Mouse (Mus musculus): ENCODE data around the gene Siglecf. TPM values are rescaled to one million over a fixed set of nuclear protein-coding genes. Genes with fewer than 3 reads are reported as not detected.

The Siglecf gene
- 0.08 and 0.18 TPM in 2 replicates for polyA plus RNA-seq (2016; fragmentation: Nextera tagmentation; extraction: Ambion mirVana)

DNA sequence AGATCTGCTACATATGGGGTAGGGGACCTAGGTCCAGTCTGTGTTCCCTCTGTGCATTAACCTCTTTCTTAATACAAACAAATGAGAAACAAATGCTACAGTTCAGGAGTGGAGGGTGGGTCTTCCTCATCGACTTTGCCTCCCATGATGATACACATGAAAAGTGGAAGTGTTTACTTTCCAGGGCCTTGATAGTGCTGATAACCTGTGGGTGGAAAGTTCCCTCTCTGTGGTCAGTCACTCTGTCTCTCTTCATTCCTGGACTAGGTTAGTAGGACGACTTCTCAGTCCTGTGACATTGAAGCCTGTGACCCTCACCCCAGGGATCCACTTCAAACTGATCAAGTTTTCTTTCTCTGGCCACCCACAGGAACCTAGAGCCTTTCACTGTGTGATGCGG, at the start of gene Siglecf:
TSS of gene Siglecf (plus strand) at position 188 of the 400 bp plus-strand sequence.
- WGBS, result 56% methylated on average over 3 of the region's 3 CpGs
- no peak within 1 kb of the TSS for H3K4me3 ChIP-seq

DNA sequence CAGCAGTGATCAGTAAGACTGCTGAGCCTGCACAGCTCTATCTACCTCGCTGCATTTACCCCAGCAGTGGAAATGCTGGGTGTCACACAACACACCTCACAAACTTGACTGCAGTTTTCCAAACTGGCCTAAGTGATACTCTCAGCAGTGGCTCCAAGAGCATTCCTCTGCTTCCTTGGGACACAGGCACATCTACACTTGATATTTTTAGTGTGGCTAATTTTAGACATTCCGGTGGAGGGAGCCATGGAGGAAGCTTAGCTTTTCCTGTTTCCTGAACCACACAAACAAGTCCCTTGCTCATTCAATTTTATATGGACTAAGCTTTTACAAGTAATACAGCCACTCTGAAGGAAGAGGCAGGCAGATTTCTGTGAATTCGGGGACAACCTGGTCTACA, 45.9 kb upstream of the Siglecf start:
- ATAC-seq (ENCODE audit: insufficient number of reproducible peaks, low FRiP score), result no peak
- peaks cover 22% of the 10 kb centered on the region for H3K4me1 ChIP-seq (replicated peaks)
- H3K4me2 ChIP-seq, result peak overlapping the region; percentile 47
- H3K9ac ChIP-seq, result no peak overlapping the region
- peak overlapping the region; percentile 87 for H3K27ac ChIP-seq (ENCODE audit: poor library complexity, severe bottlenecking)
- H3K9me3 ChIP-seq (replicated peaks), result no peaks in the 10 kb centered on the region
- no peak overlapping the region for H3K4me3 ChIP-seq
- no peaks in the 10 kb centered on the region for H3K27me3 ChIP-seq (replicated peaks)
- peaks cover 66% of the 10 kb centered on the region for H3K36me3 ChIP-seq
- WGBS, result 42% methylated on average over 3 of the region's 3 CpGs

More for the DNA sequence above, at the start of gene Siglecf:
- Histone ChIP-seq H3K4me1 (replicated peaks) (no peaks in the 10 kb centered on the region), H3K4me2 (no peak within 1 kb of the TSS), H3K27ac (ENCODE audit: poor library complexity, severe bottlenecking) (no peak within 1 kb of the TSS), H3K9me3 (replicated peaks) (no peaks in the 10 kb centered on the region), H3K27me3 (replicated peaks) (no peaks in the 10 kb centered on the region), H3K36me3 (no peaks in the 10 kb centered on the region), H3K9ac (no peak within 1 kb of the TSS)
- ATAC-seq (ENCODE audit: insufficient number of reproducible peaks, low FRiP score), result no peak

DNA sequence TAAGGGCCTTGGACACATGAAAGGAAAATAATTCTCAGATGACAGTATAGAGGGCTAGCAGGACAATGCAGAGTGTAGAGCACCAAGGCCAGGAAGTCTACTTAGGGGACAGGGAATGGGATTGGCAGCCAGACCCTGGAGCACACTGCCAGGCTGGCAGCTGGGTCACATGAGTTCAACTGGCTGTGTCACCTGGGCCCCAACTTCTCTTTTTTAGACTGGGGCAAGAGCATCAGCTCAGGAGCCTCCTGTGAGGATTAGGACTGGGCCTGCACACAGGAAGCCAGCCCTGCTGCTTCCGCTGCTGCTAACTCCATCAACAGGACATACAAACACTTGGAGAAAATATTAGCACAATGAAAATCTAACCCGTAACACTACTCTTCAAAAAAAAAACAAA, 42.1 kb upstream of the Siglecf start:
- WGBS, result 76% methylated on average over 2 of the region's 2 CpGs
- Histone ChIP-seq H3K9ac (no peak overlapping the region), H3K4me2 (no peak overlapping the region), H3K27ac (ENCODE audit: poor library complexity, severe bottlenecking) (no peak overlapping the region), H3K27me3 (replicated peaks) (no peaks in the 10 kb centered on the region), H3K9me3 (replicated peaks) (no peaks in the 10 kb centered on the region), H3K36me3 (peaks cover 46% of the 10 kb centered on the region), H3K4me3 (no peak overlapping the region), H3K4me1 (replicated peaks) (peaks cover 42% of the 10 kb centered on the region)
- ATAC-seq (ENCODE audit: insufficient number of reproducible peaks, low FRiP score), result no peak

DNA sequence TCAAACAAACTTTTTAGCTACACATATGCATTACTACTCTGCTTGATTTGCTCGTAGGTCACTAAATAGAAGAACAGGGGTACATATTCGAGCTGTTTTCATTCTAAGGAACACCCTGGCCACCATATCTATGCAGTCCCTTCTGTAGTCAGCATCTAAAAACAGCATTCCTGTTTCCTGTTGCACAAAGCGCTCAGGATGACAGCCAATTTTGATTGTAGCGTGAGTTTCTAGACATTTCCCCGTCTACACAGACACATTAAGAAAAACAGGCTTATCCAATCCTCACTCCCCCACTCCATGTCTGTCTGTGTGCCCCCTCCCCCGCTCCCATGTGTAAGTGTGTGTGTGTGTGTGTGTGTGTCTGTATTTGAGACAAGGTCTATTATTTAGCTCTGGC, 39.5 kb upstream of the Siglecf start:
- peaks cover 41% of the 10 kb centered on the region for H3K36me3 ChIP-seq
- peaks cover 27% of the 10 kb centered on the region for H3K4me1 ChIP-seq (replicated peaks)
- peak overlapping the region; percentile 79 for H3K4me3 ChIP-seq
- ATAC-seq (ENCODE audit: insufficient number of reproducible peaks, low FRiP score), result no peak
- 44% methylated on average over 6 of the region's 6 CpGs for WGBS
- H3K4me2 ChIP-seq, result peak overlapping the region; percentile 89
- H3K27me3 ChIP-seq (replicated peaks), result no peaks in the 10 kb centered on the region
- H3K27ac ChIP-seq (ENCODE audit: poor library complexity, severe bottlenecking), result peak overlapping the region; percentile 86
- H3K9ac ChIP-seq, result no peak overlapping the region
- no peaks in the 10 kb centered on the region for H3K9me3 ChIP-seq (replicated peaks)

DNA sequence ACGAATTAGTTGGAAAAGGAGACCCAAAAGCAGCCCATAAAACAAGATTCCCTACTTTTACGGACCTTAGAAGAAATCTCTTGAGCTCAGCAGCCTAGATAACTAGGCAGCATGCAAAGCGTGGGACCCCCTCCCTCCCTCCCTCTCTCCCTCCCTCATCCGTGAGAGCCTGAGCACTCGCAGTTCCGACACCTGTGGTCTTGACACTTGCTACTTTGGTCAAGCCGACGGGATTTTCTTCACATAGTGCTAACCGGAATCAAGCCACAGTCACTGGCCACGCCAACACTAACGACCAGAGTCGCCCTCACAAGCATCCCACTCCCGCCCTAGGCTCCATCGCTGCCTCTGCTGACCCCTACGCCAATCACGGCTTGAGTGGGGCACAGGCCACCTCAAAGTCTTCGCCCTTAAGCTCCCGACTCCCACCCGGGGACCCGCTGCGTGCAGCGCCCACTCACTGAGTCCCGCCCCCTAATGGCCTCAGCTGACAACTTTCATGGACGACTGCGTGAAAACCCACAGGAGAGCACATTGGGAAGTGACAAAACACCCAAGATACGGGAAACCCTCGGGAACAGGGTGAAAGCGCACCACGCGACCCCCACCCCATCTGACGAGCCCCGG, 38.6 kb upstream of the Siglecf start:
- no peaks in the 10 kb centered on the region for H3K9me3 ChIP-seq (replicated peaks)

DNA sequence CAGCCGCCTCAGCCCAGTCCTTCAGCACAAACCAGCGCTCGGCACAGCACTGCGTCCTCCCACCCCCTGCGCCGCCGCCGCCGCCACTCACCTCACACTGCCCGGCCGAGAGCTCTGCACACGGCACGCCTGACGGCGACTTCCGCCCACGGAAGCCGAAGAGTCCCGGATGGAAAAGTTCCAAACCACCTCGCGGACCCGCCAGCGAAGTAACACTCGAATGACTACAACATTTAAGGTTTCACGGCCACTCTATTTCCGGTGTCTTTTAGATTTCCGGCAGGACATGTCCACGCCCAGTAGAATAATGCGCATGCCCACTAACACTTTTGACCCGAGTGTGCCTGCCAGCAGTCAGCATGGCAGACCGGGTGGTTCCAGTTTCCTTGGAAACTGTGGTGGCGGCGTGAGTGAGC, 38.1 kb upstream of the Siglecf start, which contains the start of gene Zfp715:
TSS of gene Zfp715 (minus strand) at position 282 of the 416 bp plus-strand sequence.
- H3K27me3 ChIP-seq (replicated peaks), result no peaks in the 10 kb centered on the region
- peaks cover 27% of the 10 kb centered on the region for H3K36me3 ChIP-seq
- ATAC-seq (ENCODE audit: insufficient number of reproducible peaks, low FRiP score), result peak; percentile 92
- H3K4me2 ChIP-seq, result peak within 1 kb of the TSS; percentile 89
- peak within 1 kb of the TSS; percentile 88 for H3K9ac ChIP-seq
- H3K4me3 ChIP-seq, result peak within 1 kb of the TSS; percentile 79
- H3K4me1 ChIP-seq (replicated peaks), result peaks cover 27% of the 10 kb centered on the region
- H3K9me3 ChIP-seq (replicated peaks), result no peaks in the 10 kb centered on the region
- peak within 1 kb of the TSS; percentile 86 for H3K27ac ChIP-seq (ENCODE audit: poor library complexity, severe bottlenecking)
- WGBS, result 0% methylated on average over 33 of the region's 33 CpGs

More for the DNA sequence above, 38.6 kb upstream of the Siglecf start:
- peaks cover 33% of the 10 kb centered on the region for H3K36me3 ChIP-seq
- peaks cover 27% of the 10 kb centered on the region for H3K4me1 ChIP-seq (replicated peaks)
- peak overlapping the region; percentile 88 for H3K9ac ChIP-seq
- peak overlapping the region; percentile 89 for H3K4me2 ChIP-seq
- WGBS, result under 1% methylated on average over 32 of the region's 32 CpGs
- ATAC-seq (ENCODE audit: insufficient number of reproducible peaks, low FRiP score), result peak; percentile 71
- H3K27me3 ChIP-seq (replicated peaks), result no peaks in the 10 kb centered on the region
- peak overlapping the region; percentile 79 for H3K4me3 ChIP-seq
- peak overlapping the region; percentile 86 for H3K27ac ChIP-seq (ENCODE audit: poor library complexity, severe bottlenecking)

DNA sequence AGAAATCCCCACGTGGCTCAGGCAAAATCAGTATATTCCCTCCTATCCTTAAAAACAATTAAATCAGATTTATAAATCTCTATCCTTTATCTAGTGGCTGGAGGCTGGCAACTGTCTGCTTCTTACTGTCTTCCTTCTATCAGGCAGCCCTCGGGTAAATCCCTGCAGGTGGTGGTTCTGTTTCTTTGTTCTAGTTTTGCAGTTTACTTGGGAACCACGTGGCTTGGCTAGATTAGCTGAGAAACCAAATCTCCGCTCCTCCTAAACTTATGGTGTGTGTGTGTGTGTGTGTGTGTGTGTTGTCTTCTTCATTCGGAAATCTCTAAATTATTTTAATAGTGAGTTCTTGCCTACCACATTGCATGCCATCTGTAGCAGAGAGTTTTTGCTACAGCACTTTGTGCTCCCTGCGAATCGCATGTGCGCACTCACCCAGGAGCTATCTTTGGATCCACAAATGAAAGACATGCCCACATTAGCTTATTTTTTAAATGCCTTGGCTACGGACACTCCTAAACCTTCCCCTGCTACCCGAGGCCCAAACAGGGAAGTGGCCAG, 24.8 kb upstream of the Siglecf start:
- H3K27me3 ChIP-seq (replicated peaks), result no peaks in the 10 kb centered on the region
- no peaks in the 10 kb centered on the region for H3K9me3 ChIP-seq (replicated peaks)
- H3K9ac ChIP-seq, result no peak overlapping the region
- no peaks in the 10 kb centered on the region for H3K36me3 ChIP-seq
- H3K4me1 ChIP-seq (replicated peaks), result no peaks in the 10 kb centered on the region
- WGBS, result 52% methylated on average over 10 of the region's 10 CpGs
- ATAC-seq (ENCODE audit: insufficient number of reproducible peaks, low FRiP score), result no peak
- H3K4me2 ChIP-seq, result no peak overlapping the region
- H3K27ac ChIP-seq (ENCODE audit: poor library complexity, severe bottlenecking), result no peak overlapping the region
- H3K4me3 ChIP-seq, result no peak overlapping the region

DNA sequence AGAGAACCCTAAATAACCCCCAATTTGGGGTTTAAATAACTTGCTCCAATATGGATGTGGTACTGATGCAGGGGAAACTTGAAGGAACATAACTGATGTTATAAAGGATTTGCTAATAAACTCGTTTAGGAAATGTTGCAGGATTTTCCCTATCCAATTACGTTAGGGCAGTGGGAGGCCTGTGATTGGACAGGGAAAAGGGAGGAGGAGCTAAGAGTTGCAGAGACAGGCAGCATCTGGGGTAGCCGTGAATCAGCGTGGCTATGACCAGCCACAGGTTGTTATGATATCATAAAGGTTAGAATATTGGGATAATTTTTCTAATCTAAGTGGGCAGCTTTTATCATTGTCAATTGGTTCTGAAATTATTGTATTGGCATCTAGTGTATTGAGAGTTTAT, 23.0 kb upstream of the Siglecf start:
- H3K9ac ChIP-seq, result no peak overlapping the region
- ATAC-seq (ENCODE audit: insufficient number of reproducible peaks, low FRiP score), result no peak

DNA sequence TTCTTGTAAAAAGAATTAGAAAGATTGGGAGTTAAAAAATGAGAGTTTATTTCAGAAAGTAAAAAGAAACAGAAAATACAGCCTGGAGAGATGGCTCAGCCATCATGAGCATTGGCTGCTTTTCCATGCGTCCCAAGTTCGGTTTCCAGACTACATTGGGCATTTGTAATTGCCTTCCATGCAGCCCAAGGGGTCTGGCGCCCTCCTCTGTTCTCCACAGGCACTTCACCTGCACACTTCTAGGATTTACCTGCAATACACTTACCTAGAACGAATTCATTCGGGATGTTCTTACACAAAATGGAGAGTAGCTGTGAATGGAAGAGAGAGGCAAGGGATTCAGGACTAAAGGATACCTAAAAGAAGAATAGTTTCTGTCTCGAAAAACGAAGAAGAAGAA, 17.9 kb upstream of the Siglecf start:
- 29% methylated on average over 5 of the region's 7 CpGs for WGBS
- ATAC-seq (ENCODE audit: insufficient number of reproducible peaks, low FRiP score), result no peak
- Histone ChIP-seq H3K4me3 (no peak overlapping the region), H3K9ac (no peak overlapping the region), H3K4me1 (replicated peaks) (no peaks in the 10 kb centered on the region), H3K27ac (ENCODE audit: poor library complexity, severe bottlenecking) (no peak overlapping the region), H3K27me3 (replicated peaks) (no peaks in the 10 kb centered on the region), H3K9me3 (replicated peaks) (no peaks in the 10 kb centered on the region), H3K4me2 (no peak overlapping the region), H3K36me3 (no peaks in the 10 kb centered on the region)

More for the DNA sequence above, 23.0 kb upstream of the Siglecf start:
- no peak overlapping the region for H3K4me2 ChIP-seq
- 65% methylated on average over 4 of the region's 4 CpGs for WGBS
- H3K4me1 ChIP-seq (replicated peaks), result no peaks in the 10 kb centered on the region
- no peaks in the 10 kb centered on the region for H3K27me3 ChIP-seq (replicated peaks)
- no peak overlapping the region for H3K27ac ChIP-seq (ENCODE audit: poor library complexity, severe bottlenecking)
- no peak overlapping the region for H3K4me3 ChIP-seq
- no peaks in the 10 kb centered on the region for H3K36me3 ChIP-seq
- no peaks in the 10 kb centered on the region for H3K9me3 ChIP-seq (replicated peaks)

DNA sequence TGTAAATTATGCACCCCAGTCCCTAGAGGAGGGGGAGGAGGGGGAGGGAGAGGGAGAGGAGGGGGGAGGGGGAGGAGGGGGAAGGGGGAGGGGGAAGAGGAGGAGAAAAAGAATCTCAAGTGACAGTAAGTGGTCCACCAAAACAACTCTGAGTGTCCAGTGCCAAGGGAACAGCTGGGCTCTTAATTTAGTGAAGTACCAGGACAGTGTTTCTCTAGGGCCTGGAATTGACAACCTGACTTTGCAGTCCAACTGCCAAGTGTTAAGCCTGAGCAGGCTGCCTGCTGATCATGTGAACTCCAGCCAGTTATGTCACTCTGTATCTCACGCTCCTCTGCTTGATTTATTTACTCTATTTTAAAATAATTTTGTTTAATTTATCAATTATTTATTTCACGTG, 17.2 kb upstream of the Siglecf start:
- no peak for ATAC-seq (ENCODE audit: insufficient number of reproducible peaks, low FRiP score)
- Histone ChIP-seq H3K9me3 (replicated peaks) (no peaks in the 10 kb centered on the region), H3K27ac (ENCODE audit: poor library complexity, severe bottlenecking) (no peak overlapping the region), H3K27me3 (replicated peaks) (no peaks in the 10 kb centered on the region), H3K36me3 (no peaks in the 10 kb centered on the region), H3K4me1 (replicated peaks) (no peaks in the 10 kb centered on the region), H3K4me2 (no peak overlapping the region), H3K4me3 (no peak overlapping the region), H3K9ac (no peak overlapping the region)
- 51% methylated on average over 2 of the region's 2 CpGs for WGBS

DNA sequence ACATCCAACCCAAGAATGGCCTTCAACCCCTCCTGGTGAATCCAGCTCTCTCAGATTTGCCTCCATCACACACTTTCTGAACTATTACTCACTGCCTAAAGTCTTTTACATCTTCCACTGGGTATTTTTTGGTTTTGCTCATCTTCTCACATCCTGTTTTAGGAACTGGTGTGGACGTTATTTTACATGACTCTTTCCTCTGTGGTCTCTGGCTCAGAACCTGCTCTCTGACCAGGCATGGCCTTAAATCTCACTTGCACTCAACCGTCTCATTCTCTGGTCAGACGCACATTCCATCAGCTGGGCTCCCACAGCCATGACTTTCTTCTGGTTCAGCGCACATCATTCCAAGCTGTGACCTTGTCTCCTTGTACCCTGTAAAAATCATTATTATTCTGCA, 10.4 kb upstream of the Siglecf start:
- ATAC-seq (ENCODE audit: insufficient number of reproducible peaks, low FRiP score), result no peak
- no peak overlapping the region for H3K27ac ChIP-seq (ENCODE audit: poor library complexity, severe bottlenecking)
- 79% methylated on average over 4 of the region's 4 CpGs for WGBS
- no peak overlapping the region for H3K4me2 ChIP-seq
- H3K9ac ChIP-seq, result no peak overlapping the region
- H3K4me1 ChIP-seq (replicated peaks), result no peaks in the 10 kb centered on the region
- no peak overlapping the region for H3K4me3 ChIP-seq
- no peaks in the 10 kb centered on the region for H3K27me3 ChIP-seq (replicated peaks)
- H3K9me3 ChIP-seq (replicated peaks), result no peaks in the 10 kb centered on the region
- no peaks in the 10 kb centered on the region for H3K36me3 ChIP-seq

Data from heart, embryonic 12.5 days (tissue).